Mouse (Mus musculus): Measurements from ENCODE around the gene Pitpnm3. TPM values are rescaled to one million over a fixed set of nuclear protein-coding genes. Genes with fewer than 3 reads are reported as not detected.
A peak's percentile ranks its signal among the peaks of the same experiment; 100 is the strongest.
"Not testable (repeated sequence)": the region's sequence is repeated elsewhere in the genome, so short reads cannot be mapped to it uniquely, and the experiment has no call there.

Gene Pitpnm3
- polyA plus RNA-seq (2015; fragmentation: Nextera tagmentation; extraction: Ambion mirVana) = 0.63 and 0.65 TPM in 2 replicates

- H3K27ac ChIP-seq = no peak within 1 kb of the TSS
- peak within 1 kb of the TSS; percentile 99 for H3K4me2 ChIP-seq
- H3K4me1 ChIP-seq = peaks cover 25% of the 10 kb centered on the region
- WGBS = under 1% methylated on average over 54 of the region's 107 CpGs
- H3K36me3 ChIP-seq (ENCODE audit: poor library complexity, severe bottlenecking) = no peaks in the 10 kb centered on the region
- peaks cover 80% of the 10 kb centered on the region for H3K27me3 ChIP-seq
- no peaks in the 10 kb centered on the region for H3K9me3 ChIP-seq (replicated peaks)
- peak within 1 kb of the TSS; percentile 63 for H3K4me3 ChIP-seq
- H3K9ac ChIP-seq = peak within 1 kb of the TSS; percentile 78
- peak; percentile 45 for ATAC-seq
Observed at GRCm38 (mm10) chr11:72135383-72136158, at the start of gene Pitpnm3. TSS of gene Pitpnm3 (minus strand) at chr11:72135778.

DNA sequence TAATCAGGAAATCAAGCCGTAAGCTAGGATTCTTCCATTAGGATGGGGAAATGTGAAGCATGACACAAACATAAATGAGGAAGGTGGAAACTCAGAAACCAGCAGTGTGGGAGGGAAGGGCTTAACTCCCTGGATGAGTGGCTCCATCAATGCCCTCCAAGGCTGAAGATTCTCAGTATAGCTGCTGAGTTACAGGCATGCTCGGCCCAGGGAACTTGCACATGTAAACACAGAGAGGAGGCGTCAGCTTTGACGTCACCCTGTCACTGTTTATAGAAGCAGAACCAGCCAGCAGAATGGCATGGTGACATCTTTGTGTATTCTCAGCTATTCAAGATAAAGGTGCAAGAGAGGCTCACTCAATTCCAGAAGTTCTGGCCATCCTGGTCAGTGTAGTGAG, 48.7 kb upstream of the Pitpnm3 start:
- H3K36me3 ChIP-seq (ENCODE audit: poor library complexity, severe bottlenecking) = peaks cover 55% of the 10 kb centered on the region
- no peaks in the 10 kb centered on the region for H3K27me3 ChIP-seq
- H3K27ac ChIP-seq = no peak overlapping the region
- no peaks in the 10 kb centered on the region for H3K9me3 ChIP-seq (replicated peaks)
- no peak overlapping the region for H3K4me3 ChIP-seq
- H3K9ac ChIP-seq = no peak overlapping the region
- H3K4me1 ChIP-seq = no peaks in the 10 kb centered on the region
- ATAC-seq = no peak
- no peak overlapping the region for H3K4me2 ChIP-seq
- WGBS = 88% methylated on average over 4 of the region's 4 CpGs

- H3K27me3 ChIP-seq = no peaks in the 10 kb centered on the region
- ATAC-seq = no peak
- no peak overlapping the region for H3K27ac ChIP-seq
- no peak overlapping the region for H3K4me2 ChIP-seq
- H3K9ac ChIP-seq = no peak overlapping the region
- no peak overlapping the region for H3K4me3 ChIP-seq
- 94% methylated on average over 4 of the region's 4 CpGs for WGBS
- H3K36me3 ChIP-seq (ENCODE audit: poor library complexity, severe bottlenecking) = peaks cover 54% of the 10 kb centered on the region
- no peaks in the 10 kb centered on the region for H3K9me3 ChIP-seq (replicated peaks)
- H3K4me1 ChIP-seq = peaks cover 10% of the 10 kb centered on the region
Observed at GRCm38 (mm10) chr11:72181136-72181535, 45.6 kb upstream of the Pitpnm3 start.

GRCm38 (mm10) chr11:72180556-72180955, 45.0 kb upstream of the Pitpnm3 start:
- H3K36me3 ChIP-seq (ENCODE audit: poor library complexity, severe bottlenecking) = peaks cover 53% of the 10 kb centered on the region

GRCm38 (mm10) chr11:72176553-72176952, 41.0 kb upstream of the Pitpnm3 start:
- ATAC-seq = no peak
- H3K9me3 ChIP-seq (replicated peaks) = no peaks in the 10 kb centered on the region
- peak overlapping the region; percentile 31; the same call in 1 of the 2 replicates for H3K27ac ChIP-seq
- H3K36me3 ChIP-seq (ENCODE audit: poor library complexity, severe bottlenecking) = peaks cover 86% of the 10 kb centered on the region
- peaks cover 14% of the 10 kb centered on the region for H3K4me1 ChIP-seq
- no peak overlapping the region for H3K4me3 ChIP-seq
- H3K27me3 ChIP-seq = no peaks in the 10 kb centered on the region
- H3K9ac ChIP-seq = no peak overlapping the region
- WGBS = 21% methylated on average over 3 of the region's 3 CpGs
- no peak overlapping the region for H3K4me2 ChIP-seq

More at GRCm38 (mm10) chr11:72180556-72180955, 45.0 kb upstream of the Pitpnm3 start:
- ATAC-seq = no peak
- Histone ChIP-seq H3K4me1 (peaks cover 14% of the 10 kb centered on the region), H3K4me3 (no peak overlapping the region), H3K9me3 (replicated peaks) (no peaks in the 10 kb centered on the region), H3K4me2 (no peak overlapping the region), H3K9ac (no peak overlapping the region), H3K27me3 (no peaks in the 10 kb centered on the region), H3K27ac (no peak overlapping the region)
- WGBS = 91% methylated on average over 5 of the region's 5 CpGs

GRCm38 (mm10) chr11:72175966-72176365, 40.4 kb upstream of the Pitpnm3 start:
- H3K9ac ChIP-seq = no peak overlapping the region
- H3K27ac ChIP-seq = no peak overlapping the region
- no peak overlapping the region for H3K4me3 ChIP-seq
- peaks cover 82% of the 10 kb centered on the region for H3K36me3 ChIP-seq (ENCODE audit: poor library complexity, severe bottlenecking)
- ATAC-seq = no peak
- no peaks in the 10 kb centered on the region for H3K27me3 ChIP-seq
- H3K4me2 ChIP-seq = no peak overlapping the region
- H3K4me1 ChIP-seq = peaks cover 14% of the 10 kb centered on the region
- H3K9me3 ChIP-seq (replicated peaks) = no peaks in the 10 kb centered on the region
- 47% methylated on average over 5 of the region's 5 CpGs for WGBS

- peaks cover 84% of the 10 kb centered on the region for H3K36me3 ChIP-seq (ENCODE audit: poor library complexity, severe bottlenecking)
Observed at GRCm38 (mm10) chr11:72174721-72175120, 39.1 kb upstream of the Pitpnm3 start.

GRCm38 (mm10) chr11:72173506-72173905, 37.9 kb upstream of the Pitpnm3 start:
- Histone ChIP-seq H3K4me2 (no peak overlapping the region), H3K9ac (no peak overlapping the region), H3K27me3 (no peaks in the 10 kb centered on the region), H3K36me3 (ENCODE audit: poor library complexity, severe bottlenecking) (peaks cover 87% of the 10 kb centered on the region), H3K27ac (no peak overlapping the region), H3K4me3 (no peak overlapping the region), H3K9me3 (replicated peaks) (no peaks in the 10 kb centered on the region), H3K4me1 (peaks cover 14% of the 10 kb centered on the region)
- 91% methylated on average over 5 of the region's 5 CpGs for WGBS
- no peak for ATAC-seq

More at GRCm38 (mm10) chr11:72174721-72175120, 39.1 kb upstream of the Pitpnm3 start:
- Histone ChIP-seq H3K4me1 (peaks cover 14% of the 10 kb centered on the region), H3K9me3 (replicated peaks) (no peaks in the 10 kb centered on the region), H3K4me2 (no peak overlapping the region), H3K4me3 (no peak overlapping the region), H3K27ac (no peak overlapping the region), H3K9ac (no peak overlapping the region), H3K27me3 (no peaks in the 10 kb centered on the region)
- 93% methylated on average over 6 of the region's 6 CpGs for WGBS
- ATAC-seq = no peak

- ATAC-seq; H3K4me2 ChIP-seq; H3K4me3 ChIP-seq; H3K9ac ChIP-seq; H3K27ac ChIP-seq; H3K9me3 ChIP-seq (replicated peaks); H3K27me3 ChIP-seq: not testable (repeated sequence)
- Histone ChIP-seq H3K36me3 (ENCODE audit: poor library complexity, severe bottlenecking) (peaks cover 85% of the 10 kb centered on the region), H3K4me1 (peaks cover 11% of the 10 kb centered on the region)
- WGBS = 72% methylated on average over 4 of the region's 4 CpGs
Observed at GRCm38 (mm10) chr11:72171906-72172305, 36.3 kb upstream of the Pitpnm3 start.

DNA sequence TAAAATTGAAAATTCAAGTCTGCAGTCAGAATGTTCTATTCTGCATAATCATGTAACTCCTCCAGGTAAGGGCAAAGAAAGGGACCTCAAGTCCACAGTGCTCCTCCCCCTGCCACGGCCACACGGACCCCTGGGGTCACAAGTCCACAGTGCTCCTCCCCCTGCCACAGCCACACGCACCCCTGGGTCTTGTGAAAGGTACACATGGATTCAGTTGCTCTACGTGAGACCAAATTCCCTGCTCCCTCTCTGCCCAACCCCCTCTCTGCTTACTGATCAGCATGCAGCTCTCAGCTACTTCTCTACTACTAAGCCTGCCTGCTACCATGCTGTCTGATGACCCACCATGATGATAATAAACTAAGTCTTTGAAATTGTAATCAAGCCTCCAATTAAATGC, 34.3 kb upstream of the Pitpnm3 start:
- no peak for ATAC-seq
- no peak overlapping the region for H3K9ac ChIP-seq
- H3K4me1 ChIP-seq = no peaks in the 10 kb centered on the region

DNA sequence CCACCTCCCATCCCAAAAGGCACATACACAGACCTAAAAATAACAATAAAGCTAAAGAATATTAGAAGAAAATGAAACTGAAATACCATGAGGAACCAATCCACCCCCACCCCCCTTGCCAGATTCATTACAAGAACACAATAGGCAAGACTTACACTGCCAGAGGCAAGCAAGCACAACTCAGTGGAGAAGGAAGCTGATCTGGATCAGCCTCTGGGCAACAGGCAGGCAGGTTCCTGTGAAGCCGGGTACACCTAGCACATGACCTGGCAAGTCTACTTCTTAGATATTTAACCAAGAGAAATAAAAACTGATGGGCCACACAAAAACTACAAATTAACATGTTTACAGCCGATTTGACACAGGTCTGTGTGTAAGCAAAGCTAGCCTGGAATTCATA, 27.6 kb upstream of the Pitpnm3 start:
- WGBS = 93% methylated on average over 2 of the region's 2 CpGs
- peaks cover 66% of the 10 kb centered on the region for H3K36me3 ChIP-seq (ENCODE audit: poor library complexity, severe bottlenecking)
- no peaks in the 10 kb centered on the region for H3K4me1 ChIP-seq

More for the DNA sequence above, 34.3 kb upstream of the Pitpnm3 start:
- 89% methylated on average over 4 of the region's 4 CpGs for WGBS
- H3K27ac ChIP-seq = no peak overlapping the region
- H3K27me3 ChIP-seq = no peaks in the 10 kb centered on the region
- no peak overlapping the region for H3K4me2 ChIP-seq
- H3K4me3 ChIP-seq = no peak overlapping the region
- H3K36me3 ChIP-seq (ENCODE audit: poor library complexity, severe bottlenecking) = peaks cover 87% of the 10 kb centered on the region
- no peaks in the 10 kb centered on the region for H3K9me3 ChIP-seq (replicated peaks)

DNA sequence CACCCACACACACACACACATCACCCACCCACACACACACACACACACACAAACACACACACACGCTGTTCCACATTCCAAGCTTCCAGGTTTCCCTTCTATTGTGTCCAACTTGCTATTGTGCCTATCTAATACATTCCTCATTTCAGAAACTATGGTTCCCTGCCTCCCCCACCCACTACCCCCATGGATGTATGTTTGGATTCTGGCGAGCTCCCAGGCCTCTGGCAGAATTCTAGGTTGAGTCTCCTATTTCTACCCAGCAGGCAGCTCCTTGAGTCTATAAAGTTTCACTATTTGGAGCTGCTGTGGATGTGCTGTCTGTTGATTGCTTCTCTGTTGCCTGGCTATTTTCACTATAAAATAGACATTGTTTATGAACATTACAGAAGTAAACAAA, 21.0 kb upstream of the Pitpnm3 start:
- WGBS = 65% methylated on average over 2 of the region's 2 CpGs
- Histone ChIP-seq H3K9me3 (replicated peaks) (no peaks in the 10 kb centered on the region), H3K4me1 (peaks cover 21% of the 10 kb centered on the region), H3K4me2 (no peak overlapping the region), H3K4me3 (no peak overlapping the region), H3K9ac (no peak overlapping the region), H3K27ac (0 out of 2 replicates have a peak overlapping the region, but pooled peaks have one; percentile 7), H3K27me3 (no peaks in the 10 kb centered on the region), H3K36me3 (ENCODE audit: poor library complexity, severe bottlenecking) (peaks cover 56% of the 10 kb centered on the region)
- ATAC-seq = no peak

More for the DNA sequence above, 27.6 kb upstream of the Pitpnm3 start:
- Histone ChIP-seq H3K27me3 (no peaks in the 10 kb centered on the region), H3K9ac (no peak overlapping the region), H3K9me3 (replicated peaks) (no peaks in the 10 kb centered on the region), H3K4me3 (no peak overlapping the region), H3K4me2 (no peak overlapping the region), H3K27ac (no peak overlapping the region)
- no peak for ATAC-seq

Measured in forebrain, embryonic 13.5 days (tissue).